Mouse (Mus musculus): ENCODE results near the gene Fam111a.
"Not testable (repeated sequence)": the region's sequence is repeated elsewhere in the genome, so short reads cannot be mapped to it uniquely, and the experiment has no call there.

The Fam111a gene

DNA sequence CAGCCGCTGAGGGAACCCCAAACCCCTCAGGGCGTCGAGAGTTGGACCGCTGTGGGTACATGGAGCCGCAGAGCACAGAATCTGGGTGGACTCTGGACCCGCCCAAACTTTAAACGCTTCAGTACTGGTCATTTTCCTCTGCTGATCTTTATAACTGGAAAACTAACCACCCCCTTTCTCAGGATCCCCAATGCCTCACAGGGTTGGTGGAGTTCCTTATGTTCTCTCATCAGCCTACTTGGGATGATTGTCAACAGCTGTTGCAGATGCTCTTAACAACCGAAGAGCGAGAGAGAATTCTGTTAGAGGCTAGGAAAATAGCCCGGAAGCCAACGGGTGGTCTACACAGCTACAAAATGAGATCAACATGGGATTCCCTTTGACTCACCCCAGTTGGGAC lies at the start of gene Fam111a:
Gene Fam111a, plus strand, starts transcription at position 301 of the 400 bp plus-strand sequence.
- not testable (repeated sequence) for DNase-seq (ENCODE audit: low read depth, low spot score)

DNA sequence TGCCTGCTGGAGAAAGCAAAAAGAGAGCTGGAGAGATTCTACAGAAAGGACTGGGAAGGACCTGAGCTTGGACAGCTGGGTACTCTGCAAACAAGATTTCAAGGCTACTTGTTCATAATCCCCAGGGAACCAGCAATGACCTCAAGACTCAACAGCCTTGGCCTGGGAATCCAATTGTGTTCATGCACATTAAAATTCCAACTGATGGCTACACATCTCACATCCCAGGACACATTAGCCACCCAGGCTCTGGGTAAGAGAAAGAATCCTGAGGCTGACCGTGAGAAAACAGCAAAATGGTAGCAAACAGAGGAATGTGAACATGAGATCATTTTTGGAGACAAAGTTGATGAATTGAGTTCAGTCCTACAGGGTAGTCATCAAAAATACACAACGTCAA lies 49.3 kb upstream of the Fam111a start:
- DNase-seq (ENCODE audit: low read depth, low spot score), result no peak

DNA sequence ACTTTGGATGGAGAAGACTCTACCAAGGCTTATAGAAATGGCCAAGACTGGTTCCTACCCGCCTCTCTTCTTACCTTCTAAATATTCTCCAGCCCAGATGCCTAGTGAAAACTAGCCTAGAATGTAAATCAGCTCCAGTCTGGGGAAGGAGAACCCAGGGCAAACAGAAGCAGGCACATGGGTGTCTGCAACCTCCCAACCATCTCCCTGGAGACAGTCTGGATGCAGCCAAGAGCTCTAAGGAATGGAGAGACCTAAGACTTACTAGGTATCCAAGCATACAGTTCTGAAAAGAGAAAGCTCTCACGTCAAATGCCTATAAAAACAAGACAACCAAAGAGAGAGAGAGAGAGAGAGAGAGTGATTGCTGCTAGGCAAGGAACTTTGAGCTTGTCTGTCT lies 47.6 kb upstream of the Fam111a start:
- no peak for DNase-seq (ENCODE audit: low read depth, low spot score)

DNA sequence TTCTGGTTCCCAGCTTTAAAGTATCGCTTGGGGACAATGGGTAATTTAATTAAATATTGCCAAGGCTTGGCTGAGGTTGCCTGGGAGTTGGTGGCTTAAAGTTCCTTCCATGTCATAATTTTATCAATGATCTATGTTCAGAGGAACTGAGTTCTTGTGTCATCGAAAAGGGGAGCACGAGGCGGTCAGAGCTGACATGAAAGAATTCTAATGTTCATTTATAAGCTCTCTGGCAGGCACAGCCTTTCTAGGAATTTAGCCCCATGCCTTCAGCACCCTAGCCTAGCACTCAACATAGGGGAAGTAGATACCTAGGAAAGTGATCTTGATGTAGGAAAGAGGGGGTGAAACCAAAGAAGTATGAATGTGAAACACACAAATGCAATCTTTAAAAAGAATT lies 47.2 kb upstream of the Fam111a start:
- no peak for DNase-seq (ENCODE audit: low read depth, low spot score)

DNA sequence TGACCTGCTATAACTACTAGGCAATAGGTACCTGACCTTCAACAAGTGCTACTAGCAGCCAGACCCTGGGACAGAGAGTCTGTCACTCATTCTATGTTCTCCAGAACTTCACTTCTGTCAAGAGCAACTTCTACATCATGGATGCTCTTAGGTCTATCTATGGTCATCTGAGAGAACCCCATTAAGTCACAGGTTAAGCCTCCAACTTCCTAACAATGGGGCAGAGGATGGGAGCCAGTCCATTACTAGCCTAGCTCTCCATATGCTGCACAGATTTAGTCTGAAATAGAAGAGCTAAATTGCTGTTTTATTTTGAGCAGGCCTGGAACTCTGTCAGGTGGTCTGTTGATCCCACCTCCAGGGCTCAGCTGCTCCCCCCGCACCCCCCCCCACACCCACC lies 46.6 kb upstream of the Fam111a start:
- DNase-seq (ENCODE audit: low read depth, low spot score), result no peak

DNA sequence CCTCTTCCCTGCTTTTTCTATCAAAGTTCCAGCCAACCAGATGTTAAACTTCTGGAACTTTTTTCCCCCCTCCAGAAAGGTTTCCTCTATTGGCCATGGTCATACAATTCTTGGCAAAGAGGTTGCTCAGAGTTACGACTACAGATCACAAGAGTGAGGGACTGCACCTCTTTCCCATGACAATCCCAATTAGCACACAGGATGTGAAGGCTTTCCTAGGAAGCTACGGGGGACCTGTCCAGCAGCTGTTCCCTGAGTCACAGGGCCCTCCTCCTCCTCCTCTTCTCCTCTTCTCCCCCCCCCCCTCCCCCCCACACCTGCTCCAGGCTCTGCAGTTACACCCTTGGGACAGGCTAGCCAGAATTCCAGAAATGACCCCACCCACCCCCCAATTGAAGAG lies 46.1 kb upstream of the Fam111a start:
- DNase-seq (ENCODE audit: low read depth, low spot score), result no peak

DNA sequence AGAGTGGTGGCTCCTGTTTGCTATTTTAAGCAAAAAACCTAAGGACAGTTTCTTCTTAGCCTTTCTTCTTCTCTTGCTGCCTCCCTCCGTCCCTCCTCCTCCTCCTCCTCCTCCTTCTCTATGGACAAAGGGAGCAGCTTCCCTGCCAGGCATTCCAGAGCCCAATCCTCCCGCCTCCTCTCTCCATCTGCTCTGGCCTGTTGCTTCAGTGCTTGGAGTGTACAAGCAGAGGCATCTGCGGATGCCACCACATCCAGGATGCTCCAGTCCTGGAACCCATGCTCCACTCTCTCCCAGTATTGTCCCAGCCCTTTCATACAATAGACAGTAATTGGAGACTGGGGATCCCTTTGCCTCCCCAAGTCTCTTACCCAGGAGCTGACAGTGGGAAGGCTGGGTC lies 45.4 kb upstream of the Fam111a start:
- no peak for DNase-seq (ENCODE audit: low read depth, low spot score)

DNA sequence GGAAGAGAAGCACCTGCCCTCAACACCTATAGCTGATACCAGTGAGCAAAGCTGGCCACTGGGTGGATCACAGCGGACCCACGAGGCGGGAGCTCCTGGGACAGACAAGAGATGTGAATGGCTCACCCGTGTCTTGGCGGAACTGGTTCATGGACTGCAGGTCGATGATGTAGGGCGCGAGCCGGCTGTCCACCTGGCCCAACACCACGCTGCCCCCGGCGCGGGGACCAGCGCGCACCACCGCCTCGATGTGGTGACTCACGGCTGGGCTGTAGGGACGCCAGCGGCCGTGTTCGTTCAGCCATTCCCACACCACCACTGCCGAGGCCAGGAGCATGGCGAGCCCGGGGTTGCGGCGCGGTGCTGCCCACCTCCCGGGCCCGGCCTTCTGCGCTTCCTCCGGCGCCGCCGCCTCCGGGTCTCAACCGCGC lies 44.6 kb upstream of the Fam111a start:
- DNase-seq (ENCODE audit: low read depth, low spot score), result no peak

DNA sequence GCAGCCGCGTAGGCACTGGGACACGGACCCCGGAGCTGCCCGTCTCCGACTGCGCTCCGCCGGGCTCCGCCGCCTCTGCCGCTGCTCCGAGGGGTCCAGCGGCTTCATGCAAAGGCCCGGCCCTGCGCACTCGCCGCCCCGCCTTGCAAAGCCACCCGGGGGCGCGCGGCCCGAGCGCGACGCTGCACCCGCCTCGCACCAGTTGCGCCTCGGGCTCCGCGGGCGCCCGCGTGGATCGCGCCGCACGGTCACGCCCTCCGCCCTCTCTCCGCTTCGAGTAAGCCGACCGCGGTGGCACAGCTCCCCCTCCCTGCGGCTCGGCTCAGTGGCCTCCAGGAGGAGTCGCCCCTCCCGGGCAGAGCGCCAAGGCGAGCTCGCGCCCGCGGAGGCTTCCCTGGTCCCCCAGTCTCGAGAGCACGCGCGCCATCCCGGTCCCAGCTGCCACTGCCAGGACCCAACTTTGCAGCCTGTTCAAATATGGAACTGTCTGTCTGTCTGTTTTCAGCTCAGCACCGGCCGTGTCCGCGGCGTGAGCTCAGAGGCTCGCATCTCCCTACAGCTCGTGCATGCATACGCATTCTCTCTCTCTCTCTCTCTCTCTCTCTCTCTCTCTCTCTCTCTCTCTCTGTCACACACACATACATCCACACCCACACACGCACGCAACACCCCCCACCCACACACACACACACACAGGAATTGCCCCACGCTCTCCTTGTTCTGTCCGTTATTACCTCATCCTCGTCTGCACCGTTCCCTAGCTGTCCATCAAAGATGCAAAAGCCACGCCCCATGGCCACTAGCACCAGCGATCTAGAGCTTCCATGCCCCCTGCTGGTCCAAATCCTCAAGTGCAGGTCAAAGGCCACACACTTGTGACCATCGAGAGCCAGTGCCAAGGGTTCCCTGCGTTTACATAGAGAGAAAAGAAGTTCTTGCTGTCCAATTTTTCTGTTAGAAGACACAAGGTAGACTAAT lies 43.9 kb upstream of the Fam111a start, which contains the start of gene Dtx4:
Gene Dtx4, minus strand, starts transcription at position 85 of the 978 bp plus-strand sequence.
- peak; percentile 12 for DNase-seq (ENCODE audit: low read depth, low spot score)

DNA sequence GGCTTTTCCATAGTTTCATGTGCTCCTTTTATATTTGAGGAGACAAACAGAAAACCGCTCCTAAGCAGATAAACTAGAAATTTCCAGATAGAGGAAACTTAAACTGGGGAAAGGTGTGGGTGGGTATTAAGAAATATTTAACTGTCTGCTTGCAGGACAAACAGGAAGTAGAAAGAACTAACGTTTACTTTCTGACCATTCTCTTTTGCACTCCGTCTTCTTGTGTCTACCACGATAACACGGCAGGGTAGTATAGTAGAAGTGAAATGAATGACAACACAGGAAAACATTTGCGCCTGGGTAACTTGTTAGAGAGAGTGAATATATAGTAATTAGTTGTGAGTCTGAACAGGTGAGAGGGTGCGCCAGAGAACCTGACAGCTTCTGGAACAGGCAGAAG lies 42.8 kb upstream of the Fam111a start:
- no peak for DNase-seq (ENCODE audit: low read depth, low spot score)

DNA sequence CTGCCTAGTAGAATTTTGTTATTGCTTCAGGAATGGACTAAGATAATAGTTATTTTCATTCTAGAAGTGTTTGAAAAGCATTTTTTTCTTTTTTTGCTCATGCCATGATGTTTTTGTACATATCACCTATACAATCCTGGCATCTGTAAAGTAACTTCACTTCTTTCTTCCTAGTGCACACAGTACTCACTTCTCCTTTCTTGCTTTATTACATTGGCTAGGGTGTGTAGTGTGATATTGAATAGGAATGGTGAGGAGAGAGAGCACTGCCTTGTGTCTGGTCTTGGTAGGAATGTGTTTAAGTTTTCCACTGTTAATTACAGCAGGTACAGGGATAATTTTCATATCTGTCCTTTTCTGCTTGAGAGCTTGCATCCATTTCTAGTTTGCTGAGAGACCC lies 30.9 kb upstream of the Fam111a start:
- no peak for DNase-seq (ENCODE audit: low read depth, low spot score)

DNA sequence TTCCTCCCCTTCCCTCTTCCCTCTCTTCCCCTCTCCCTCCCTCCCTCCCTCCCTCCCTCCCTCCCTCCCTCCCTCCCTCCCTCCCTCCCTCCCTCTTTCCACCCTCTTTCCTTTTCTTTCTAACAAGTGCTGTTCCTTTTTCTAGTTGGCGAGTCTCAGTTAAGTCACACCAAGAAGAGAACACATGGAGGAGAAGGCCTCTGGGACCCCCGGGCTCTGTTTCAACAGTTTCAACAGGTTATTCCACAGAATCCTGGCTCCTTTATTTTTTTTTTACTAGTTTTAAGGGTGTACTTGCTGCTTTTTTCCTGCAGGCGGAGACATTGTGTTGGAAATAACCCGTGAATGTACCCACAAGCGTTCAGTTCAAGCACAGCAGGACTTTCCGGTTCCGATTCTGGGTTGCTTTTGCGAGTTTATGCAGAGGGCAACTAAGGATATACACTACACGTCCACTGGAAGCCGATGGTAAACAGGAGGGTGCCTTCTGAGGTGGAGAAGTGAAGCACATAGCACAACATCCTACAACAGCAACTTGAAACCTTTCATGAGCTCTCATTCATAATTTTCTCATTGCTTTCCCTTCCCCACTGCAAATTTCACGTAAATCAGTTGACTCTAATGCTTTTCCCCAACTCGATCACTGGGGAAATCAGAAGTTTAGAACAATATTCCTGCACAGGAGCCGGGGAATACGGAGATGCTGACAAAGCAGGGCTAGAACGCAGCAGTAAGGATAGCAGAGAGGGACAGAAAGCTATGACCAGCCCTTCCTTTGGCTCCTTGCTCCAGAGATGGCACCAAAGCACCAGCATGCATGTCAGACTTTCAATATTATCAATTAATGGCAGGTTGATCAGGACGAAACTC lies 27.6 kb upstream of the Fam111a start:
- no peak for DNase-seq (ENCODE audit: low read depth, low spot score)

DNA sequence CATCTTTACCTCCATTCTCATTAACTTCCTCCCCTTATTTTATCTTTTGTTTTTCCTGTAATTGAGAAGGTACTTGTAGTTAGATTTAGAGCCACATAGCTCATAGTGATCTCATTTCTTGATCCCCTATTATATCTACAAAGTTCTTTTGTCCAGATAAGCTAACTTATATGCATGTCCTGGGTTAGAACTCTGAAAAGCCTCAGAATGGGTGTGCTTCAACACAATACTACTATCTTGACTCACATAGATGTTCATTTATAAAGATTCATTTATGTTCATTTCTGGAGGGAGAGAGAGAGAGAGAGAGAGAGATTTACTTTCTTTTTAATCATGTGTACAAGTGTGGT lies 27.0 kb upstream of the Fam111a start:
- no peak for DNase-seq (ENCODE audit: low read depth, low spot score)

DNA sequence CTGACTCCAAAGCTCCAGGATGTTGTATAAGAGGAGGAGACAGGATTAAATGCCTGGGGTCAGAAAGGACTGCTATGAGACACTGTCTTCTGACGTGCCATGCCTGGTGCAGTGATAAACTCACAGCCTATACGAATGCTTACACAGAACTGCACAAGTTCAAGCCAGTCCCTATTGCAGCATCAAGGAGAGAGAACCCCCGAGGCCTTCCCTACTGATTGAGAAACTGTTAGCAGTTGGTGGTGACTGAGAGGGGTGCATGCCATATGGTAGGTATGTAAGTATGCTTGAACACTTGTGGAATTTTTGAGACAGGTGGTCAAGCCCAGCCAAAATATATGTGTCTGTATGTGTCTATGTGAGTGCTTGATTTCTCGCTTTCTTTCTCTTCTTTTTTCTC lies 22.2 kb upstream of the Fam111a start:
- DNase-seq (ENCODE audit: low read depth, low spot score), result no peak

DNA sequence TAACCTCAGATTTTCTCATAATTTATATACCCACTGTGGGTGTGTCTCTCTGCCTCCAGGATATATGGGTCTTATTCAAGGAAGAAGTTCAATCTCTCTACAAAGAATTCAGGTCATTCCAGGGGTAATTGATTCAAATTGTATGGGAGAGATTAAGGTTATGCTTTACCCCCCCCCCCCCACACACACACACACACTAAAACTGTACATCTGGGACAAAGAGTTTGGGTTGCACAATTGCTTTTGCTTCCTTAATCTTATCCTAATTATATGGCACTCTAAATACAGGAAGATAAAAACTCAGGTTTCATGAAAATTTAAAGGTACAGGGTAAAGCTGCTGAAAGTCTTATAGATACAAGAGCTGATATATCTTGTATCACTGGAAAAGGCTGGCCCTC lies 8.4 kb upstream of the Fam111a start:
- DNase-seq (ENCODE audit: low read depth, low spot score), result no peak

DNA sequence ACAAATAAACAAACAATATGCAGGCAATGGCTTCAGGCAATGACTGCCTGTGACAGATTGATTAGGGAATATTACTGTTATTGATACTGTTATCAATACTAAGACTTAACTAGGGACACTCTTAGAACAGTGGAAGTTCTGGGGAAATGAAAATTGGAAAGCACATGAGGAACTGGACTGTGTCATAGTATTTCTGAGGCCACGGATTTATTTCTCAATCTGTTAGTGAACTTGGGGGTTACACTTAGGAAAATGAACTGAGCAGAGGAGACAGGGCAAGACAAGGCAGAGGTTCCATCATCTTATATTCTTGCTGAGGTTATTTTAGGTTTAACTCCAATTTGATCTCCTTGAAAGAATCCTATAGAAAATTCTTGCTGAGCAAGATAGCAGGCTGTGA lies 5.6 kb upstream of the Fam111a start:
- DNase-seq (ENCODE audit: low read depth, low spot score), result no peak

DNA sequence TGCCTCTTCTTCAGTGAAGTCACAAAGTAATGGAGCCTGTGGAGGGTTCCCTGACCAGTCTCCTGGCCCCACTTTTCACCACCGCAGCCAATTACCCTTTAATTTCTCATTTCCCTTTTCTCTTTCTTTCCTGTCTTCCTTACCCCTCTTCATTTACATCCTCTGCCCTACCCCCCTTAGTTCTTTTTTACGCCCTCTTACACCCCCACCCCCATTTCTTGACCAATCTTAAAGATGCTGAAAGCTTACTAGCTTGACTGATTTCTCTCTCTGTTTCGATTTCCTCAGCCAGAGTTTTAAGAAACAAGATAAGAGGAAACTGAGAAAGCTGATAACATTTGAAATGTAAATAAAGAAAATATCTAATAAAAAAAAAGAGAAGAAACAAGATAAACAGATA lies 4.8 kb upstream of the Fam111a start:
- no peak for DNase-seq (ENCODE audit: low read depth, low spot score)

DNA sequence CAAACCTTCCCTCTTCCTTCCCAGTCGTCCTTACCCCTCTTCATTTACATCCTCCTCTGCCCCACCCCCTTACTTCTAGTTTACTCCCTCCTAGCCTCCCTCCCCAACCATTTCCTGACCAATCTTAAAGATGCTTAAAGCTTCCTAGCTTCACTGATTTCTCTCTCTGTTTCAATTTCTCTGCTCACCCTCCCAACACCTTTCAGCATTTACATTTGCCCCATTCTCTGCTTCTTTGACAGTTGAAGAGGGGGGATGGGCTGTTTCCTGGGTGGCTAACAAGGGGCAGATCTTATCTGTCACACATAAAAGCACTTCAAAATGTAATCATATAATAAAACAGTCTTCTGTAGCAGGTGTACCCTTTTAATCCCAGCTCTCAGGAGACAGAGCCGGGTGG lies 3.9 kb upstream of the Fam111a start:
- no peak for DNase-seq (ENCODE audit: low read depth, low spot score)

DNA sequence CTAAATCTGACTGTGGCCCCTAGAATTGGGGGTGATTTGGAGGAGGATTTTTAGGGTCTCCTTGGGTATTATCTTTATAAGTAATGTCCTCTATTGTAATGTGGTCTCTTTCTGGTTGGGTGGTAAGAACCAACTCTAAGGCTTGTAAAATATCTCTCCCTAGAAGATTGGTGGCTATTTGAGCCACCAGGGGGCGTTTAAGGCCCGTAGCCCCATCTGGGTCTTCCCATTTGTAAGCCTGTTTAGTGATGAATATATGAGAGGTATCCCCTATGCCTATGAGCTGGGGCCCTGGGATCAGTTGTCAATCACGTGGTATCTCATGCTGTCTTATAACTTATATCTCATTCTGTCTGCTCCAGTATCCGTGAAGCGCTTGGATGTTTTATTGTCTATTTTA lies 3.6 kb downstream of the Fam111a start:
- no peak for DNase-seq (ENCODE audit: low read depth, low spot score)

DNA sequence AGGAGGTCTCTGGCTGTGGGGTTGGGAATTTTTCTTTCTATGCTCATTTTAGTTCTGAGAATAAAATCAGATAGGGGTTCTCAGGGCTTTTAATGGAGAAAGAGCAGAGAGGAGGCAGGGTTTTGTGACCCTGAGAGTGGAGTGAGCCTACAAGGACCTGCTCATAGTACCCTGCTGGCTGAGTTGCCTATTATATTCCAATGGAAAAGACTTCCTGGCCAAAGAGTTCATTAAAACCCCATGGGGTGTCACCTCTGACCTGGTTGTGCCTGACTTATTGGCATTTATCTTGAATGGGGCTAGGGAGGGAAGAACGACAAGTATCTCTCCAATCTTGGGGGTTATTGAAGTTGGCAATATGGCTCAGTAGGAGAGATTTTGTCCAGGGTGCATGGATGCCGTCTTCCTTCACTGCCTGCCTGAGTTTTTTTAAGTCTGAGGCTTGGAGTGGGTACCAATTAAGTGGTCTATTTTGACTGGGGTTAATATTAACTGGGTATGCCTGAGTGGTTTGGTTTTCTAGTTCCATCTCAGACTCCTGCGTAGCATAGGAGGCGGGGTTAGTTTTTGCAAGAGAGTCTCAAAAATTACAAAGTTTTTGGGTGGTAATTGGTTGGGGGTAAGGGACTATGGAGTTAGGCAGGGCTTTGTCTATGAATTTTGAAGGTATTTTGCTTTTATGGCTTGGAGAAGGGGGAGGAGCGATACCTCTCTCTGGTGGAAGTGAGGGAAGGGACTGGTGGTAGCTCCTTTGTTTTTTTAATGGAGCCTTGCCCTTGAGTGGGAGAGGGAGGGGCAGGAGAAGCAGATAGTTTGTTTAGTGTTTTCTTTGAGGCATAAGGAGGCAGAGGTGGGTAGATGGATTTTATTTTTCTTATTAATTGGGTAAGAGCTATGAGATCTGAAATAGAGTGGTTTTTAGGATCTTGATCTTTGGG lies 4.7 kb downstream of the Fam111a start:
- DNase-seq (ENCODE audit: low read depth, low spot score), result no peak

DNA sequence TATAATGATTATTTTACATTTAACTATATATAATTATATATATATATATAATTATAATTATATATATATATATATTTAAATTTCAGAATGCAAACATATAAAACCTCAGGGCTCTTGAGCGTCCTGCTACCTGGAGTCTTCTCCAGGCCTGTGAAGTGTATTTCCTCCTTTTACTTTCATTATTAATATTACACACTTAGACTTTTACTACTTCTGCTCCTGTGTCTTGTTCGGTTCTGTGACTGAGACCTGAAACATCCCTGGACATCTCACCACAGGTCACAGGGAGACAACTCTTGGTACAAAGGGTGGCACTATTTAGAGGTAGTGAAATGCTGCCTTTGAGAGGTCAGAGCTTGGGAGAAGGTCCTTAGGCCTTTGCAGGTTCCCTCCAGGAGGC lies 10.8 kb downstream of the Fam111a start:
- DNase-seq (ENCODE audit: low read depth, low spot score), result no peak
